ENCODE assay signal across 16 mouse cellular contexts in the genomic region with DNA sequence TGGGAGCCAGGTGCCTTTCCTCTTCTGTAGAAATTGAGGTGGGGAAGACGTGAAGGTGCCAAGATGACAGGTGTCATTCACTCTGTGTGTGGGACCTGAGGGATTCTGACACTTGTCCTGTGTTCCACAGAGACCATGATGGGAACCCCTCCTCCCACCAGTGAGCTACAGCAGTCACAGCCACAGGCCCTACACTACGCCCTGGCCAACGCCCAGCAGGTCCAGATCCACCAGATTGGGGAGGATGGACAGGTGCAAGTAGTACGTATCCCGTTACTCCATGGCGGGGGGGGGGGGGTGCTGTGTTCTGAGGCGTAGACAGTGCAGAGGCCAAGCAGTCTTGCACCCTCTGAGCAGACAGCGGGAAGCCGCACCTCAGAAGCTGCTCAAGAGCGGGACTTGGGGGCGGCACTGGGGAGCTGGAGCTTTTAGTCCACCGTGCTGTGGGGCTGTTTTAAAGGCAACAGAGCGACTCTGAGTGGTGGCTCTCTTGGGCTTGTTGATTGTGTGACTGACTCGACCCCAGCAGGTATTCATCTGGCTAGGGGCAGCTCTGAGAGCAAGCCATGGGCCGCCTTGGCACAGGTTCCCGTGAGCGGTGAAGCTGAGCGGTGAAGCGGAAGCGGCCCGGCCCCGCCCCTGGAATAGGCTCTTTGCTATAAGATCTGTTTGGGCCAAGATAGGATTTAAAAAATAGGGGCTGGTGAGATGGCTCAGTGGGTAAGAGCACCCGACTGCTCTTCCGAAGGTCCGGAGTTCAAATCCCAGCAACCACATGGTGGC. TPM values are rescaled to one million over a fixed set of nuclear protein-coding genes. Genes with fewer than 3 reads are reported as not detected.
DNase-seq lines count a peak whose midpoint lies in the region; ATAC-seq lines count a peak whose summit lies in the region.
"Had no signal": no experiment of that assay in that cellular context is flagged by ENCODE, and none has a peak within 500 bp of the region (broad histone marks: within the 10 kb centered on the region; RNA-seq: fewer than 3 reads in every experiment).

No protein-coding gene starts in this region.

- H3K9ac ChIP-seq in hindbrain, embryonic 15.5 days: no peak overlapping the region
- no peak overlapping the region for H3K9ac ChIP-seq in hindbrain, embryonic 11.5 days (ENCODE audit: low read depth, low read length)
- H3K9ac ChIP-seq: forebrain, embryonic 15.5 days; liver, embryonic 15.5 days had no signal

- DNase-seq in hindbrain, embryonic 11.5 days (ENCODE audit: low spot score): no peak
- peak; percentile 73 for DNase-seq in left cerebral cortex, postnatal 4 days
- no peak for DNase-seq in left cerebral cortex, adult 11 months (ENCODE audit: low spot score)
- peak; percentile 37 to 46 for DNase-seq in cerebellum, adult 18-20 months
- peak; percentile 49 for DNase-seq in skeletal muscle tissue, adult 2 months (ENCODE audit: low read depth, low spot score)
- no peak for DNase-seq in heart, embryonic 10.5 days (ENCODE audit: low spot score)
- DNase-seq: adrenal gland, adult 2 months; heart, adult 18-20 months; heart, postnatal 10 days; layer of hippocampus, postnatal 36 days; lung, postnatal 10 days; thymus, postnatal 4 days had no signal

- ATAC-seq in hindbrain, embryonic 15.5 days (ENCODE audit: low FRiP score, low read depth): peak; percentile 23; the same call in 1 of the 2 replicates
- no peak for ATAC-seq in hindbrain, embryonic 11.5 days (ENCODE audit: low FRiP score)

- peaks cover 8% of the 10 kb centered on the region; the same call in 1 of the 2 replicates for H3K4me1 ChIP-seq in hindbrain, embryonic 15.5 days (replicated peaks)
- H3K4me1 ChIP-seq in hindbrain, embryonic 11.5 days (replicated peaks; ENCODE audit: control insufficient read depth, insufficient read depth, low read length): no peaks in the 10 kb centered on the region
- peaks cover 39% of the 10 kb centered on the region for H3K4me1 ChIP-seq in heart, embryonic 10.5 days
- H3K4me1 ChIP-seq: liver, embryonic 15.5 days had no signal

- no peak overlapping the region for H3K4me2 ChIP-seq in hindbrain, embryonic 15.5 days
- no peak overlapping the region for H3K4me2 ChIP-seq in hindbrain, embryonic 11.5 days (replicated peaks; ENCODE audit: low read depth, low read length)
- H3K4me2 ChIP-seq: forebrain, embryonic 15.5 days; liver, embryonic 15.5 days had no signal

- no peaks in the 10 kb centered on the region for H3K27me3 ChIP-seq in hindbrain, embryonic 15.5 days
- no peaks in the 10 kb centered on the region for H3K27me3 ChIP-seq in hindbrain, embryonic 11.5 days (ENCODE audit: control insufficient read depth, insufficient read depth, low read length)
- H3K27me3 ChIP-seq in heart, embryonic 10.5 days (ENCODE audit: insufficient read depth, poor library complexity, severe bottlenecking): no peaks in the 10 kb centered on the region
- H3K27me3 ChIP-seq: forebrain, embryonic 15.5 days; liver, embryonic 15.5 days; megakaryocyte, embryonic 14.5 days had no signal

- no peaks in the 10 kb centered on the region for H3K9me3 ChIP-seq in hindbrain, embryonic 15.5 days
- H3K9me3 ChIP-seq in hindbrain, embryonic 11.5 days (ENCODE audit: control insufficient read depth, low read length): no peaks in the 10 kb centered on the region
- no peaks in the 10 kb centered on the region for H3K9me3 ChIP-seq in heart, embryonic 10.5 days
- H3K9me3 ChIP-seq: forebrain, embryonic 15.5 days; liver, embryonic 15.5 days; megakaryocyte, embryonic 14.5 days had no signal

- no peak overlapping the region for H3K4me3 ChIP-seq in hindbrain, embryonic 15.5 days
- H3K4me3 ChIP-seq in hindbrain, embryonic 11.5 days (ENCODE audit: low read depth, low read length): no peak overlapping the region
- no peak overlapping the region for H3K4me3 ChIP-seq in heart, embryonic 10.5 days
- H3K4me3 ChIP-seq: forebrain, embryonic 15.5 days; liver, embryonic 15.5 days; megakaryocyte, embryonic 14.5 days had no signal

- 81% methylated on average over 25 of the region's 25 CpGs for WGBS in hindbrain, embryonic 15.5 days
- WGBS in hindbrain, embryonic 11.5 days: 85% methylated on average over 25 of the region's 25 CpGs
- WGBS in heart, embryonic 10.5 days: 90% methylated on average over 25 of the region's 25 CpGs

- H3K27ac ChIP-seq in hindbrain, embryonic 15.5 days (replicated peaks): no peak overlapping the region
- H3K27ac ChIP-seq in hindbrain, embryonic 11.5 days (ENCODE audit: low read depth, low read length): no peak overlapping the region
- no peak overlapping the region for H3K27ac ChIP-seq in heart, embryonic 10.5 days
- H3K27ac ChIP-seq: liver, embryonic 15.5 days had no signal

- peaks cover 26% of the 10 kb centered on the region for H3K36me3 ChIP-seq in hindbrain, embryonic 15.5 days
- H3K36me3 ChIP-seq in hindbrain, embryonic 11.5 days (ENCODE audit: control insufficient read depth, insufficient read depth, low read length): 0 out of 2 replicates have a peak, but pooled peaks cover 8% of the 10 kb centered on the region
- H3K36me3 ChIP-seq in heart, embryonic 10.5 days: peaks cover 78% of the 10 kb centered on the region

- intact Hi-C loops in left cerebral cortex, postnatal 4 days (cut with DNase I): no loop called here

RNA-seq across cellular contexts. Expression of a gene that starts 56.1 kb away (rescaled TPM):
- polyA plus RNA-seq in hindbrain, embryonic 15.5 days (2015; fragmentation: Nextera tagmentation; extraction: Ambion mirVana): 53.9 and 59.1 TPM in 2 replicates
- polyA plus RNA-seq in hindbrain, embryonic 11.5 days (2014; fragmentation: Nextera tagmentation; extraction: Ambion mirVana): 50.8 and 51.8 TPM in 2 replicates
- total RNA-seq in left cerebral cortex, postnatal 4 days (2021): 10 to 100 TPM; 30.2 to 30.7 TPM
- polyA plus RNA-seq in heart, embryonic 10.5 days (2016; fragmentation: Nextera tagmentation; extraction: Ambion mirVana): 35.8 and 58.5 TPM in 2 replicates

Comparison
In these comparisons a context has a peak if more than half of its experiments do, and no peak if none do; other contexts are left out.
1. DNase-seq: peak in left cerebral cortex, postnatal 4 days (single experiment), cerebellum, adult 18-20 months (2 of 2) and skeletal muscle tissue, adult 2 months (single experiment); none in hindbrain, embryonic 11.5 days (single experiment), left cerebral cortex, adult 11 months (single experiment) and heart, embryonic 10.5 days (single experiment).